Mouse (Mus musculus): ENCODE measurements at regions not wholly inside any gene's neighbourhood (a gene's known extent, or its start where the extent isn't known, plus 50 kb on each side); places are given as distances from the start of the nearest gene placed in this dataset.

- TF ChIP-seq CTCF (IDR thresholded peaks at IDR 0.05; ENCODE audit: borderline replicate concordance, control insufficient read depth, extremely low read depth, insufficient read depth, low read length, poor library complexity) = no peak
- no peak for TF ChIP-seq POLR2A (IDR thresholded peaks at IDR 0.05; ENCODE audit: control insufficient read depth, extremely low read depth, insufficient read depth, low read length, poor library complexity)
Measured at GRCm38 (mm10) chr2:166294672-166295071, 139.2 kb upstream of the Sulf2 start.

All from thymus, adult 2 months (tissue).